Mouse (Mus musculus): ENCODE data around the gene Plk5. TPM values are rescaled to one million over a fixed set of nuclear protein-coding genes. Genes with fewer than 3 reads are reported as not detected.

The Plk5 gene
- total and polyA plus RNA-seq, 3 experiments = 0.19 TPM; not detected in 1

DNA sequence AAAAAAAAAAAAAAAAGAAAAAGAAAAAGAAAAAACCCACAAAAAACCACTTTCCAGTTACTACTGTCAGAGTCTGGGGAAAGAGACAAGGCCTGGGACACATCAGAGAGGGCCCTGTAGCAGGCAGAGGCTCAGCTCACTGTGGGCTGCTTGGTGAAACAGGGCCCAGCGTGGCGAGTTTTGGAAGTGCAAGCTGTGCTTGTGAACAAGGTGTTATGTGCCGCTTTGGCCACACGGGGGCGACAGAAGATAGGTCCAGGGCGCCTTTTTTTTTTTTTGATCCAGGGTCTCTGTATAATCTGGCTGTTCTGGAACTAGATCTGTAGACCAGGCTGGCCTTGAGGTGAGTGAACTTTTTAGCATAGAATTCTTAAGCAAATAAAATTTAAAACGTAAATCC, 19.9 kb downstream of the Plk5 start (continued):
- TF ChIP-seq SIN3A (IDR thresholded peaks at IDR 0.05; ENCODE audit: low read length) = peak; percentile 82
- TF ChIP-seq MYC (IDR thresholded peaks at IDR 0.05; ENCODE audit: low read depth, low read length) = peak; percentile 70
- no peak for TF ChIP-seq MEF2A (IDR thresholded peaks at IDR 0.05; ENCODE audit: extremely low read depth, insufficient replicate concordance, low read depth, low read length, poor library complexity, severe bottlenecking)
- no peak for TF ChIP-seq TAL1 (IDR thresholded peaks at IDR 0.05; ENCODE audit: low read length)
- 0 out of 2 replicates have a peak, but pooled peaks have one; percentile 14 for TF ChIP-seq ETS1 (IDR thresholded peaks at IDR 0.05; ENCODE audit: low read depth, low read length)
- TF ChIP-seq POLR2A (IDR thresholded peaks at IDR 0.05; ENCODE audit: control insufficient read depth in 1 of 2, insufficient read depth in 1 of 2, low read depth in 1 of 2, low read length in 2 of 2, poor library complexity in 1 of 2) = no peak
- no peak for TF ChIP-seq MAFK (IDR thresholded peaks at IDR 0.05; ENCODE audit: borderline replicate concordance, low read depth, low read length)
- TF ChIP-seq ZC3H11A (IDR thresholded peaks at IDR 0.05; ENCODE audit: low read depth, low read length) = peak; percentile 83
- TF ChIP-seq MXI1 (IDR thresholded peaks at IDR 0.05; ENCODE audit: low read depth, low read length) = peak; percentile 68
- TF ChIP-seq UBTF (IDR thresholded peaks at IDR 0.05; ENCODE audit: borderline replicate concordance, insufficient read depth, low read depth, low read length) = no peak
- TF ChIP-seq CHD1 (IDR thresholded peaks at IDR 0.05; ENCODE audit: low read depth, low read length) = peak; percentile 79; the same call in 1 of the 2 replicates
- TF ChIP-seq MYB (IDR thresholded peaks at IDR 0.05; ENCODE audit: low read depth, low read length) = no peak
- peak; percentile 28; the same call in 1 of the 2 replicates for TF ChIP-seq RCOR1 (IDR thresholded peaks at IDR 0.05; ENCODE audit: low read depth, low read length)

DNA sequence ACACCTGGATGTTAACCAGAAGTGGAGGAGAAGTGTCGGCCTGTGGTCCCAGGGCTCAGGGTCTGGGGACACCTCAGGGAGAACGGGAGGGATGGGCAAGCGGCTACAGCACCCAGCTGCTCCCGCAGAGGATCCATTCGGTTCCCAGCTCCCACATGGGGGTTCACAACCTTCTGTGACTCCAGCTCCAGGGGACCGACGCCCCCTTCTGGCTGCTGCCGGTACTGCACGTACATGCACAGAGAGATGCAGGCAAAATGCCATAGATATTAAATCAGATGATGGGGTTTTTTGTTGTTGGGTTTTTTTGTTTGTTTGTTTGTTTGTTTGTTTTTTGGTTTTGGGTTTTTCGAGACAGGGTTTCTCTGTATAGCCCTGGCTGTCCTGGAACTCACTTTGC, 21.5 kb downstream of the Plk5 start:
- Histone ChIP-seq H3K36me3 (ENCODE audit: control insufficient read depth in 1 of 2, insufficient read depth in 2 of 2, low read length in 2 of 2) (no peaks in the 10 kb centered on the region), H3K27ac (ENCODE audit: control insufficient read depth, low read depth, low read length) (no peak overlapping the region), H3K4me3 (ENCODE audit: control insufficient read depth in 1 of 2, insufficient read depth in 1 of 2, low read depth in 2 of 2, low read length in 2 of 2) (no peak overlapping the region), H3K9me3 (replicated peaks; ENCODE audit: insufficient read depth, low read length) (no peaks in the 10 kb centered on the region), H3K27me3 (ENCODE audit: control insufficient read depth in 1 of 2, insufficient read depth in 2 of 2, low read length in 2 of 2) (no peaks in the 10 kb centered on the region), H3K79me2 (ENCODE audit: control insufficient read depth, insufficient read depth, low read length, poor library complexity) (no peaks in the 10 kb centered on the region), H3K9ac (ENCODE audit: control insufficient read depth, low read depth, low read length, poor library complexity, severe bottlenecking) (no peak overlapping the region), H3K4me1 (ENCODE audit: control insufficient read depth in 1 of 2, insufficient read depth in 2 of 2, low read length in 2 of 2) (no peaks in the 10 kb centered on the region)
- TF ChIP-seq RAD21 (IDR thresholded peaks at IDR 0.05; ENCODE audit: low read depth, low read length) (no peak), ZMIZ1 (IDR thresholded peaks at IDR 0.05; ENCODE audit: low read depth, low read length) (no peak), GATA1 (IDR thresholded peaks at IDR 0.05; ENCODE audit: low read depth, low read length) (no peak), CTCF (IDR thresholded peaks at IDR 0.05 in 2 of 3, conservative IDR thresholded peaks at IDR 0.05 in 1 of 3; ENCODE audit: control insufficient read depth in 1 of 3, insufficient read depth in 1 of 3, low read depth in 2 of 3, low read length in 3 of 3, poor library complexity in 1 of 3, severe bottlenecking in 1 of 3) (peak; percentile 64 to 85 (median 70)), MYC (IDR thresholded peaks at IDR 0.05; ENCODE audit: low read depth, low read length) (no peak), CHD2 (IDR thresholded peaks at IDR 0.05; ENCODE audit: low read length) (no peak), JUND (IDR thresholded peaks at IDR 0.05; ENCODE audit: low read depth, low read length) (no peak), MAX (IDR thresholded peaks at IDR 0.05; ENCODE audit: low read length) (no peak), TCF12 (IDR thresholded peaks at IDR 0.05; ENCODE audit: low read depth, low read length) (no peak), SMC3 (IDR thresholded peaks at IDR 0.05; ENCODE audit: low read depth, low read length) (peak; percentile 23; the same call in 1 of the 2 replicates), SIN3A (IDR thresholded peaks at IDR 0.05; ENCODE audit: low read length) (no peak)
- DNase-seq (ENCODE audit: low read depth, low spot score) = peak; percentile 43
